Comparison of ENCODE assay signal across 8 mouse cellular contexts in genomic region chr13:94285281-94285871, GRCm38 (mm10). TPM values are rescaled to one million over a fixed set of nuclear protein-coding genes. Genes with fewer than 3 reads are reported as not detected.
DNase-seq lines count a peak whose midpoint lies in the region; ATAC-seq lines count a peak whose summit lies in the region.

TSS of gene Scamp1 (minus strand) at chr13:94285857.

- peak; percentile 98 for ATAC-seq in hindbrain, embryonic 15.5 days (ENCODE audit: low FRiP score, low read depth)

- no peaks in the 10 kb centered on the region for H3K27me3 ChIP-seq in hindbrain, embryonic 15.5 days

- H3K9ac ChIP-seq in hindbrain, embryonic 15.5 days, result peak within 1 kb of the TSS; percentile 93

- H3K36me3 ChIP-seq in hindbrain, embryonic 15.5 days, result no peaks in the 10 kb centered on the region

- peaks cover 40% of the 10 kb centered on the region for H3K4me1 ChIP-seq in hindbrain, embryonic 15.5 days (replicated peaks)

- H3K4me3 ChIP-seq in hindbrain, embryonic 15.5 days, result peak within 1 kb of the TSS; percentile 95

- peak within 1 kb of the TSS; percentile 87 for H3K4me2 ChIP-seq in hindbrain, embryonic 15.5 days

- peak within 1 kb of the TSS; percentile 95 for H3K27ac ChIP-seq in hindbrain, embryonic 15.5 days (replicated peaks)

- 0% methylated on average over 41 of the region's 62 CpGs for WGBS in hindbrain, embryonic 15.5 days

- no peaks in the 10 kb centered on the region for H3K9me3 ChIP-seq in hindbrain, embryonic 15.5 days

- peak; percentile 70 for DNase-seq in WW6 (ENCODE audit: low read depth, low spot score)
- peak; percentile 80 to 90 for DNase-seq in cerebellum, postnatal 4 days (ENCODE audit: low spot score in 2 of 2)
- peak; percentile 84 for DNase-seq in gastrocnemius, adult 18-20 months (ENCODE audit: low spot score)
- DNase-seq in layer of hippocampus, postnatal 36 days, result peak; percentile 89 to 90
- DNase-seq in lung, postnatal 25 days (ENCODE audit: low spot score), result peak; percentile 89
- peak; percentile 87 for DNase-seq in retina, embryonic 14.5 days (ENCODE audit: low spot score)
- peak; percentile 78 to 86 for DNase-seq in thymus, postnatal 36 days

RNA-seq across cellular contexts. Expression of gene Scamp1, which starts in this region (rescaled TPM):
- total RNA-seq in gastrocnemius, adult 18-20 months (2021), result 10 to 100 TPM; 19.6 to 22.6 TPM
- polyA plus RNA-seq in hindbrain, embryonic 15.5 days (2015; fragmentation: Nextera tagmentation; extraction: Ambion mirVana), result 160 and 168 TPM in 2 replicates
- total RNA-seq in layer of hippocampus, postnatal 36 days (2021), result 100 to 1,000 TPM; 170 to 173 TPM

Comparison
In these comparisons a context has a peak if more than half of its experiments do, and no peak if none do; other contexts are left out.
1. Peak in every context shown above with its lines: DNase-seq, ATAC-seq, H3K4me3 ChIP-seq and H3K27ac ChIP-seq.
2. RNA of gene Scamp1 (total RNA-seq): 170 to 173 TPM in layer of hippocampus, postnatal 36 days; 19.6 to 22.6 TPM in gastrocnemius, adult 18-20 months; every median in the first group is over 4 times any median in the second.